Mouse (Mus musculus) midbrain, embryonic 15.5 days (tissue): ENCODE measurements around the gene Atat1. TPM values are rescaled to one million over a fixed set of nuclear protein-coding genes. Genes with fewer than 3 reads are reported as not detected.

Experiments used
- ATAC-seq: fragments of 200-750 bp; cut with Nextera tagmentation; replicated peaks from 2 replicates; pipeline ENCODE4 v1.8.0; 2017; ENCODE audit warnings: moderate TSS enrichment
- H3K27ac ChIP-seq: fragments of 300-500 bp; sonication (generic); 2 replicates; pipeline ENCODE4 v1.5.1; 2015; ENCODE audit warnings: mild to moderate bottlenecking, inconsistent platforms
- H3K27me3 ChIP-seq: fragments of 300-500 bp; sonication (generic); replicated peaks from 2 replicates; pipeline ENCODE4 v1.6.1; 2015; ENCODE audit warnings: inconsistent platforms
- H3K36me3 ChIP-seq: fragments of 300-500 bp; sonication (generic); replicated peaks from 2 replicates; pipeline ENCODE4 v1.6.1; 2015; ENCODE audit warnings: inconsistent platforms
- H3K4me1 ChIP-seq: fragments of 300-500 bp; sonication (generic); 2 replicates; pipeline ENCODE4 v1.6.1; 2015; ENCODE audit warnings: inconsistent platforms
- H3K4me2 ChIP-seq: fragments of 300-500 bp; sonication (generic); 2 replicates; pipeline ENCODE4 v1.6.1; 2015; ENCODE audit warnings: inconsistent platforms, mild to moderate bottlenecking, moderate library complexity
- H3K4me3 ChIP-seq: fragments of 300-500 bp; sonication (generic); 2 replicates; pipeline ENCODE4 v1.5.1; 2015; ENCODE audit warnings: mild to moderate bottlenecking, inconsistent platforms
- H3K9ac ChIP-seq: fragments of 300-500 bp; sonication (generic); 2 replicates; pipeline ENCODE4 v1.6.1; 2015; ENCODE audit warnings: mild to moderate bottlenecking, inconsistent platforms
- H3K9me3 ChIP-seq: fragments of 300-500 bp; sonication (generic); 2 replicates; pipeline ENCODE4 v1.6.1; 2016; ENCODE audit warnings: inconsistent platforms
- WGBS: fragments of 180-500 bp; shearing (Covaris S2); methylation state at CpG from one replicate; pipeline ENCODE4 v1.1.7; 2015; ENCODE audit warnings: mixed read lengths; 5-methylcytosine and 5-hydroxymethylcytosine counted together
- polyA plus RNA-seq: library from polyadenylated mRNA; unstranded; fragments of >200 nt; fragmentation: Nextera tagmentation; extraction: Ambion mirVana; gene quantifications from 2 replicates; pipeline ENCODE4 v1.2.1, GENCODE M21; 2015

Atat1 gene
- polyA plus RNA-seq, 1 experiment from 2014 or later: 507 TPM

DNA sequence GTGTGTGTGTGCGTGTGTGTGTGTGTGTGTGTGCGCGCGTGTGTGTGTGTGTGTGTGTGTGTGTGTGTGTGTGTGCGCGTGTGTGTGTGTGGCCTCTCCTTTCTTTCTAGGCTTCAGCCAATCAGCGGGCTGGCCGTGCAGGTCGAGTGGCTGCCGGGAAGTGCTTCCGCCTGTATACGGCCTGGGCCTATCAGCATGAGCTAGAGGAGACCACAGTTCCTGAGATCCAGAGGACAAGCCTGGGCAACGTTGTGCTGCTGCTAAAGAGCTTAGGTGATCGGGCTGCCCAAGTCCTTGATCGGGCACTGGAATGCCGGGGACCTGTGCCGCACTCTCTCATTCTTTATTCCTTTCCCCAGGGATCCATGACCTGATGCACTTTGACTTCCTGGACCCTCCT, 22.1 kb downstream of the Atat1 start:
- Histone ChIP-seq H3K9ac (no peak overlapping the region), H3K4me3 (no peak overlapping the region), H3K27ac (no peak overlapping the region), H3K27me3 (no peaks in the 10 kb centered on the region), H3K4me1 (no peaks in the 10 kb centered on the region), H3K36me3 (peaks cover 83% of the 10 kb centered on the region), H3K4me2 (no peak overlapping the region), H3K9me3 (no peaks in the 10 kb centered on the region)
- WGBS: 90% methylated on average over 11 of the region's 17 CpGs
- no peak for ATAC-seq

GRCm38 (mm10) chr17:35883777-35884176, 26.1 kb downstream of the Atat1 start:
- 97% methylated on average over 14 of the region's 14 CpGs for WGBS
- Histone ChIP-seq H3K36me3 (peaks cover 55% of the 10 kb centered on the region), H3K4me1 (peaks cover 16% of the 10 kb centered on the region), H3K27ac (no peak overlapping the region), H3K9me3 (no peaks in the 10 kb centered on the region), H3K4me3 (no peak overlapping the region), H3K9ac (no peak overlapping the region), H3K4me2 (no peak overlapping the region), H3K27me3 (no peaks in the 10 kb centered on the region)
- no peak for ATAC-seq

DNA sequence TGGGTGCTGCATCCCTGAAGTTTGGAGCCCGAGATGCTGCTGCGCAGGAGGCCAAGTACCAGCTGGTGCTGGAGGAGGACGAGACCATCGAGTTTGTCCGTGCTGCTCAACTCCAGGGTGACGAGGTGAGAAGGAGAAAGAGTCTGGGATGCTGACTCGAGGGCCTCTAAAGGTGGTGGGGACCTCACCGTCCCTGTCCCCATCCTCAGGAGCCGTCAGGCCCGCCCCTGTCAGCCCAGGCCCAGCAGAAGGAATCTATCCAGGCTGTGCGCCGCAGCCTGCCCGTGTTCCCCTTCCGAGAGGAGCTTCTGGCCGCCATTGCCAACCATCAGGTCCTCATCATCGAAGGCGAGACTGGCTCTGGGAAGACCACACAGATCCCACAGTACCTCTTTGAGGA, 27.0 kb downstream of the Atat1 start:
- no peak for ATAC-seq

DNA sequence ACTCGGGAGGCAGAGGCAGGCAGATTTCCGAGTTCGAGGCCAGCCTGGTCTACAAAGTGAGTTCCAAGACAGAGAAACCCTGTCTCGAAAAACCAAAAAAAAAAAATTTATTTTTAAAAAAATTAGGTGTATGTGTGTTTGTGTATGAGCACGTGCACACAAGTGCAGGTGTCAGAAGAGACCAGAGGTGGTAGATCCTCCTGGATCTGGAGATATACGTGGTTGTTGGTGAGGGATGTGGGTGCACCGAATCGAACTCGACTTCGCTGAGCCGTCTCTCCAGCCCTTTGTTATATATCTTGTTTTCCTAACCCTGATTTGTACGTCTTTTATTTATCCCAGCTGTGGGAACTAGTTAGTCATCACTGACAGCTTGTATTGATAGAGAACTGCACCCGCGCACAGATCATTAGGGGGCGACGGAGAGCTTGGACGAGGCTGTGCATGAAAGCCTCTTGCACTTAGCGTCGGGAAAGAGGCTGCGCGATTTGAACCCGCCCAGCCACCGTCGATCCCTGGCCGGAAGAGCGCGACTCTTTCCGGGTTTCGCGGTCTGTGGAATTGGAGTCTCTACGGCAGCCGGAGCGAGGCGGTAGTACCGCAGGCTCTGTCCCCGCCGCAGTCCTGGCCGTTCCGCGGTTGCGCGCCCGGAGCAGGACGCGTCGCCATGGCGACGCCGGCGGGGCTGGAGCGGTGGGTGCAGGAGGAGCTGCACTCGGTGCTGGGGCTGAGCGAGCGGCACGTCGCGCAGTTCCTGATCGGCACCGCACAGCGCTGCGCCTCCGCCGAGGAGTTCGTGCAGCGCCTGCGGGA, 30.4 kb downstream of the Atat1 start, which contains the start of gene Dhx16:
Dhx16 (plus strand) TSS at position 575 of the 813 bp plus-strand sequence.
- Histone ChIP-seq H3K4me1 (peaks cover 16% of the 10 kb centered on the region), H3K4me3 (peak within 1 kb of the TSS; percentile 94), H3K9me3 (no peaks in the 10 kb centered on the region), H3K9ac (peak within 1 kb of the TSS; percentile 88), H3K27me3 (no peaks in the 10 kb centered on the region), H3K36me3 (peaks cover 31% of the 10 kb centered on the region), H3K27ac (peak within 1 kb of the TSS; percentile 83), H3K4me2 (peak within 1 kb of the TSS; percentile 75)
- WGBS: 6% methylated on average over 66 of the region's 66 CpGs
- ATAC-seq: peak; percentile 90

More for the DNA sequence above, 27.0 kb downstream of the Atat1 start:
- Histone ChIP-seq H3K4me1 (peaks cover 16% of the 10 kb centered on the region), H3K36me3 (peaks cover 48% of the 10 kb centered on the region), H3K4me2 (no peak overlapping the region), H3K9me3 (no peaks in the 10 kb centered on the region), H3K4me3 (no peak overlapping the region), H3K27ac (no peak overlapping the region), H3K27me3 (no peaks in the 10 kb centered on the region), H3K9ac (no peak overlapping the region)
- WGBS: 93% methylated on average over 17 of the region's 17 CpGs

- H3K9ac ChIP-seq: no peak overlapping the region
- WGBS: 92% methylated on average over 6 of the region's 6 CpGs
- H3K27ac ChIP-seq: no peak overlapping the region
- H3K4me3 ChIP-seq: no peak overlapping the region
- no peak for ATAC-seq
- H3K4me2 ChIP-seq: no peak overlapping the region
- peaks cover 13% of the 10 kb centered on the region; the same call in 1 of the 2 replicates for H3K36me3 ChIP-seq
- H3K4me1 ChIP-seq: peaks cover 43% of the 10 kb centered on the region
- H3K27me3 ChIP-seq: no peaks in the 10 kb centered on the region
- no peaks in the 10 kb centered on the region for H3K9me3 ChIP-seq
These were observed 35.2 kb downstream of the Atat1 start for GRCm38 (mm10) chr17:35874721-35875120.

GRCm38 (mm10) chr17:35873774-35874519, 35.9 kb downstream of the Atat1 start:
- 31% methylated on average over 21 of the region's 21 CpGs for WGBS
- Histone ChIP-seq H3K27ac (0 out of 2 replicates have a peak overlapping the region, but pooled peaks have one; percentile 7), H3K4me2 (0 out of 2 replicates have a peak overlapping the region, but pooled peaks have one; percentile 15)

DNA sequence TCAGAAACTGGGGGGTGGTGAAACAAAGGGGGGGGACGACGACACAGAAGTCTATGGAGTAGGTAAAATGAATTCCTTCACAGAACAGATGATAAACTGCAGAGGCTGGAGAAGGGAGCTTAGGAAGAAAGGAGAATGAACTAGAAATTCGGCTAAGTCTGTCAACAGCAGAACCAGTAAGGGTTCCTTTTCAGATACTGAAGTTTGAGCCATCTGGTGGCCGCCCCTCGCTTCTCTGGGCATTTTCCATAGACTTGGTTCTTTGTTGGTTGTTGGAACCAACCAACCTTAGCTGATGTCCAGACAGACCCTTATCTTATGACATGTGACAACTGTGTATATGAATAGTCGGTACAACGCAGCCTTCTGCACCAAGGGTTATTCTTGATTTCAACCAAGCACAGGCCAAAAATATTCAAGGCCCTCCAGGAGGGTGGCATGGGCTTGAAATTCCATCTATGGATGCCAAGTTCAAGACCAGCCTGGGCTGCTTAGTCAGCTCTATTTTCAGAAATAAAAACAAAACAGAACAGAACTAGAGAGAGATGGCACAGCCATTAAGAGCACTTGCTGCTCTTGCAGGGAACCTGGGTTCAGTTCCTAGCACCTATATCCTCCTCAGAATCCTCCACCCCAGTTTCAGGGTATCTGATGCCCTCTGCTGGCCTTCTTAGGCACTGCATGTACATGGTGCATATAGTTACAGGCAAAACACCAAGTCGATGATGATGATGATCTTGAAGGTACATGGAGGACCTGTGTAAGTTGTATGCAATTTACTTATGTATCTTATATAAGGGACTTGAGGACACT, 38.8 kb downstream of the Atat1 start:
- peaks cover 70% of the 10 kb centered on the region for H3K4me1 ChIP-seq
- no peaks in the 10 kb centered on the region for H3K27me3 ChIP-seq
- H3K27ac ChIP-seq: no peak overlapping the region; the same call in 1 of the 2 replicates
- H3K9ac ChIP-seq: no peak overlapping the region
- H3K9me3 ChIP-seq: no peaks in the 10 kb centered on the region
- WGBS: 92% methylated on average over 8 of the region's 8 CpGs
- H3K4me2 ChIP-seq: peak overlapping the region; percentile 97
- peak overlapping the region; percentile 78 for H3K4me3 ChIP-seq
- ATAC-seq: no peak
- H3K36me3 ChIP-seq: peaks cover 13% of the 10 kb centered on the region; the same call in 1 of the 2 replicates

More at GRCm38 (mm10) chr17:35873774-35874519, 35.9 kb downstream of the Atat1 start:
- Histone ChIP-seq H3K9me3 (no peaks in the 10 kb centered on the region), H3K27me3 (no peaks in the 10 kb centered on the region), H3K4me3 (no peak overlapping the region), H3K9ac (no peak overlapping the region), H3K4me1 (peaks cover 50% of the 10 kb centered on the region), H3K36me3 (peaks cover 13% of the 10 kb centered on the region; the same call in 1 of the 2 replicates)
- no peak for ATAC-seq

GRCm38 (mm10) chr17:35870151-35870883, 39.6 kb downstream of the Atat1 start:
- Histone ChIP-seq H3K9me3 (no peaks in the 10 kb centered on the region), H3K9ac (peak overlapping the region; percentile 61; the same call in 1 of the 2 replicates), H3K27me3 (no peaks in the 10 kb centered on the region), H3K36me3 (0 out of 2 replicates have a peak, but pooled peaks cover 13% of the 10 kb centered on the region), H3K4me1 (peaks cover 71% of the 10 kb centered on the region), H3K4me3 (peak overlapping the region; percentile 78), H3K27ac (peak overlapping the region; percentile 53), H3K4me2 (peak overlapping the region; percentile 97)
- WGBS: 74% methylated on average over 9 of the region's 9 CpGs
- ATAC-seq: no peak

DNA sequence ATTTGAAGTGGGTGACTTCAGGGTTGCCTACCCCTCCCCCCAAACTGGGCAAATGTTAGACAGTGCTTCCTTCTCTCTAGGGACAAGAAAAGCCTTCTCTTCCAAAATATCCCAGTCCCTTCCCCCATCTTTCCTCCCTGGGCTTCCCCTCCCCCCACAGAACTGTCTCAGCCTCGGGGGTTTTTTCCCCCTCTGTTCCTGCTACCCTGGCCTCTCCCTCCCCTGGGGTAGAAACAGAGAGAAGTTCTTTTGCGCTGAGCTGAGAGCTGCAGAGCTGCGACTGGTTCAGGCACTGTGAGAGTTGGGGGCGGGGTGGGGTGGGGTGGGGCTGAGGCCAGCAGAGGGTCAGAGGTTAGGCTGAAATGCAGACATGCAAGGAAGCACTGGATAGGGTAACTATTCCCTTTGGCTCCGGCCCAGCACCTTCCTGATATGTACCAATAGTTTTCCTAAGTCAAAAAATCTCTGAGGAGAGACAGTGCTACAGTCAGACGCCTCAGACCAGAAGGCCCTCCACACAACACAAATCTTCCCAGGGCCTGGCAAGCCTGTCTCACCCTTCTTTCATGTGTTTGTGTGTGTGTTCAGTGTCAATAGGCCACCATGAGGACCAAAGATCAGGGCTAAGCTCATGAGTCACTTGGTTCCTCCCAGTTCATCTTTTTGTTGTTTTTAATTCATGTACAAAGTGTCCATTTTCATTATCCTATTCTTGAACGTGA, 40.4 kb downstream of the Atat1 start:
- WGBS: 3% methylated on average over 7 of the region's 7 CpGs
- Histone ChIP-seq H3K9ac (peak overlapping the region; percentile 61), H3K4me1 (peaks cover 79% of the 10 kb centered on the region), H3K9me3 (no peaks in the 10 kb centered on the region), H3K4me2 (peak overlapping the region; percentile 97), H3K27ac (peak overlapping the region; percentile 53), H3K4me3 (peak overlapping the region; percentile 78), H3K27me3 (no peaks in the 10 kb centered on the region), H3K36me3 (0 out of 2 replicates have a peak, but pooled peaks cover 8% of the 10 kb centered on the region)
- no peak for ATAC-seq

DNA sequence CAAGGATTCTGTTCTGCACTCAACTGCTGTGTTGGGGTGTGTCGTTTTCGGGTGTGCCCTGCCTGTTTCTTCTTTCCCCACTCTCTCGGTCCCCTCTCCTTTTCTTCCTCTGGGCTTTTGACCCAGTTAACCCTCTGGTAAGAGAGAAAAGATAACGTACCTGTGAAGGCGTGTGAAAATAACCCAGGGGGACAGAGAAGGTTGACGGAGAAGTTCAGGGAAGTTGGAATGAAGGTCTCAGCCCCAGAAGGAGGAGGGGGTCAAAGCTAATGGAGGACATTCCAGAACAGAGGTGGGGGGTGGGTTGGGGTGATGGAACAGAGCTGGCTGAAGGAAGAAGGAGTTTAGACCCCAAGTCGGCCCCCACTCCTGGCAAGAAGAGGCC, 40.9 kb downstream of the Atat1 start:
- Histone ChIP-seq H3K4me2 (peak overlapping the region; percentile 97), H3K36me3 (0 out of 2 replicates have a peak, but pooled peaks cover 4% of the 10 kb centered on the region), H3K9ac (peak overlapping the region; percentile 61), H3K9me3 (no peaks in the 10 kb centered on the region), H3K27me3 (no peaks in the 10 kb centered on the region), H3K27ac (peak overlapping the region; percentile 53), H3K4me3 (peak overlapping the region; percentile 78), H3K4me1 (peaks cover 77% of the 10 kb centered on the region)
- no peak for ATAC-seq
- 2% methylated on average over 7 of the region's 7 CpGs for WGBS
